In genomic region chr10:39291134-39291746, GRCm38 (mm10) we compare ENCODE assay signal across 8 mouse cellular contexts.
DNase-seq lines count a peak whose midpoint lies in the region; ATAC-seq and TF ChIP-seq lines count a peak whose summit lies in the region.

No protein-coding gene starts in this region.

- no peak for TF ChIP-seq EP300 in heart, adult 2 months (IDR thresholded peaks at IDR 0.05; ENCODE audit: insufficient read depth, low read depth, low read length)
- TF ChIP-seq EP300 in lung, postnatal 0 days (IDR thresholded peaks at IDR 0.05) = no peak

- TF ChIP-seq POLR2A in heart, adult 2 months (IDR thresholded peaks at IDR 0.05; ENCODE audit: insufficient read depth, low read depth, low read length) = no peak

- H3K36me3 ChIP-seq in kidney, embryonic 14.5 days (ENCODE audit: control insufficient read depth, insufficient read depth, low read length) = no peaks in the 10 kb centered on the region
- H3K36me3 ChIP-seq in embryonic facial prominence, embryonic 10.5 days (replicated peaks) = no peaks in the 10 kb centered on the region
- peaks cover 2% of the 10 kb centered on the region; the same call in 1 of the 2 replicates for H3K36me3 ChIP-seq in heart, adult 2 months (ENCODE audit: control insufficient read depth, insufficient read depth, low read length)
- H3K36me3 ChIP-seq in lung, postnatal 0 days (ENCODE audit: insufficient read depth, low read length) = no peaks in the 10 kb centered on the region

- no peak overlapping the region for H3K27ac ChIP-seq in kidney, embryonic 14.5 days (ENCODE audit: low read depth, low read length)
- peak overlapping the region; percentile 26; the same call in 1 of the 2 replicates for H3K27ac ChIP-seq in embryonic facial prominence, embryonic 10.5 days (replicated peaks)
- H3K27ac ChIP-seq in heart, adult 2 months = no peak overlapping the region
- H3K27ac ChIP-seq in lung, postnatal 0 days (ENCODE audit: low read length) = no peak overlapping the region

- no peaks in the 10 kb centered on the region for H3K79me2 ChIP-seq in heart, adult 2 months (replicated peaks; ENCODE audit: control insufficient read depth, insufficient read depth, low read length)

- ATAC-seq in kidney, embryonic 14.5 days (ENCODE audit: low FRiP score, low TSS enrichment) = no peak; the same call in 1 of the 2 replicates
- ATAC-seq in lung, postnatal 0 days = peak; percentile 48; the same call in 1 of the 2 replicates

- H3K4me2 ChIP-seq in kidney, embryonic 14.5 days (replicated peaks; ENCODE audit: low read depth, low read length) = no peak overlapping the region
- no peak overlapping the region for H3K4me2 ChIP-seq in lung, postnatal 0 days (replicated peaks; ENCODE audit: low read depth, low read length)

- H3K9ac ChIP-seq in kidney, embryonic 14.5 days (ENCODE audit: low read depth, low read length) = no peak overlapping the region
- no peak overlapping the region for H3K9ac ChIP-seq in heart, adult 2 months (ENCODE audit: low read depth, low read length)
- no peak overlapping the region for H3K9ac ChIP-seq in lung, postnatal 0 days (replicated peaks; ENCODE audit: low read depth)

- no peak for TF ChIP-seq CTCF in heart, adult 2 months (IDR thresholded peaks at IDR 0.05)
- no peak for TF ChIP-seq CTCF in lung, postnatal 0 days (IDR thresholded peaks at IDR 0.05)

- H3K4me3 ChIP-seq in kidney, embryonic 14.5 days (ENCODE audit: low read length) = no peak overlapping the region
- no peak overlapping the region for H3K4me3 ChIP-seq in embryonic facial prominence, embryonic 10.5 days
- no peak overlapping the region for H3K4me3 ChIP-seq in heart, adult 2 months
- no peak overlapping the region for H3K4me3 ChIP-seq in lung, postnatal 0 days (ENCODE audit: low read depth, low read length)

- H3K9me3 ChIP-seq in kidney, embryonic 14.5 days (ENCODE audit: control insufficient read depth, low read length) = no peaks in the 10 kb centered on the region
- H3K9me3 ChIP-seq in embryonic facial prominence, embryonic 10.5 days = peaks cover 4% of the 10 kb centered on the region; the same call in 1 of the 2 replicates
- no peaks in the 10 kb centered on the region for H3K9me3 ChIP-seq in lung, postnatal 0 days (ENCODE audit: low read length)

- 0 out of 2 replicates have a peak, but pooled peaks cover 9% of the 10 kb centered on the region for H3K4me1 ChIP-seq in kidney, embryonic 14.5 days (ENCODE audit: control insufficient read depth, insufficient read depth, low read length)
- peaks cover 33% of the 10 kb centered on the region for H3K4me1 ChIP-seq in embryonic facial prominence, embryonic 10.5 days
- H3K4me1 ChIP-seq in heart, adult 2 months (ENCODE audit: control insufficient read depth, insufficient read depth, low read length) = peaks cover 4% of the 10 kb centered on the region
- peaks cover 3% of the 10 kb centered on the region; the same call in 1 of the 2 replicates for H3K4me1 ChIP-seq in lung, postnatal 0 days (ENCODE audit: insufficient read depth, low read depth, low read length)

- intact Hi-C loops in heart, adult 2 months (cut with DNase I) = no loop called here

- H3K27me3 ChIP-seq in kidney, embryonic 14.5 days (ENCODE audit: control insufficient read depth, insufficient read depth, low read length) = no peaks in the 10 kb centered on the region
- H3K27me3 ChIP-seq in embryonic facial prominence, embryonic 10.5 days (replicated peaks; ENCODE audit: low read depth, poor library complexity, severe bottlenecking) = no peaks in the 10 kb centered on the region
- H3K27me3 ChIP-seq in heart, adult 2 months (ENCODE audit: control insufficient read depth, insufficient read depth, low read length) = no peaks in the 10 kb centered on the region
- no peaks in the 10 kb centered on the region for H3K27me3 ChIP-seq in lung, postnatal 0 days (replicated peaks; ENCODE audit: insufficient read depth, low read length)

- DNase-seq in kidney, adult 11 months = peak; percentile 5
- DNase-seq in embryonic facial prominence, embryonic 10.5 days (ENCODE audit: low spot score) = no peak
- DNase-seq in heart, adult 2 months = peak; percentile 70 to 80
- DNase-seq in kidney, postnatal 25 days = peak; percentile 32 to 50
- DNase-seq in lung, postnatal 0 days (ENCODE audit: low spot score) = peak; percentile 63
- peak; percentile 18 to 29 for DNase-seq in right cerebral cortex, postnatal 36 days (ENCODE audit: low spot score in 2 of 2)
- no peak for DNase-seq in thymus, postnatal 4 days

- WGBS in kidney, embryonic 14.5 days = 71% methylated on average over 8 of the region's 8 CpGs
- 70% methylated on average over 8 of the region's 8 CpGs for WGBS in embryonic facial prominence, embryonic 10.5 days
- WGBS in heart, adult 2 months = 10% methylated on average over 8 of the region's 8 CpGs
- WGBS in lung, postnatal 0 days = 25% methylated on average over 8 of the region's 8 CpGs

Comparison
In these comparisons a context has a peak if more than half of its experiments do, and no peak if none do; other contexts are left out.
1. DNase-seq: peak in kidney, adult 11 months (single experiment), heart, adult 2 months (2 of 2), kidney, postnatal 25 days (2 of 2), lung, postnatal 0 days (single experiment) and right cerebral cortex, postnatal 36 days (2 of 2); none in embryonic facial prominence, embryonic 10.5 days (single experiment) and thymus, postnatal 4 days (single experiment).